Mouse (Mus musculus) CD4-positive helper T cell, adult 2 months (primary cell): Measurements from ENCODE around the gene Agpat1.

Experiments
- DNase-seq: peaks from one replicate; pipeline ENCODE4 v3.0.0-alpha.2; 2012; ENCODE audit warnings: low read depth, missing footprints, low spot score

The Agpat1 gene

GRCm38 (mm10) chr17:34585877-34586771 lies 17.9 kb upstream of the Agpat1 start:
- peak; percentile 13 for DNase-seq

- DNase-seq: peak; percentile 81
These were observed 17.2 kb upstream of the Agpat1 start for GRCm38 (mm10) chr17:34586796-34587422.

- peak; percentile 97 for DNase-seq
These were observed 16.6 kb upstream of the Agpat1 start for GRCm38 (mm10) chr17:34587423-34587811.

GRCm38 (mm10) chr17:34587814-34588213 lies 16.2 kb upstream of the Agpat1 start:
- no peak for DNase-seq

GRCm38 (mm10) chr17:34588767-34589166 lies 15.3 kb upstream of the Agpat1 start:
- peak; percentile 35 for DNase-seq

GRCm38 (mm10) chr17:34589206-34589605 lies 14.9 kb upstream of the Agpat1 start:
- DNase-seq: peak; percentile 17

- peak; percentile 77 for DNase-seq
These were observed 14.4 kb upstream of the Agpat1 start, which contains the start of gene Gpsm3 for GRCm38 (mm10) chr17:34589681-34590101. Gene Gpsm3, plus strand, starts transcription at chr17:34589806.

- no peak for DNase-seq
These were observed 13.7 kb upstream of the Agpat1 start for GRCm38 (mm10) chr17:34590154-34590987.

GRCm38 (mm10) chr17:34591029-34591993 lies 12.8 kb upstream of the Agpat1 start, which contains the start of gene Pbx2:
Gene Pbx2, plus strand, starts transcription at chr17:34591266.
- peak; percentile 35 for DNase-seq

GRCm38 (mm10) chr17:34591994-34592375 lies 12.1 kb upstream of the Agpat1 start:
- peak; percentile 89 for DNase-seq

- DNase-seq: peak; percentile 20
These were observed 11.2 kb upstream of the Agpat1 start for GRCm38 (mm10) chr17:34592581-34593549.

- no peak for DNase-seq
These were observed 10.1 kb upstream of the Agpat1 start for GRCm38 (mm10) chr17:34593752-34594525.

- no peak for DNase-seq
These were observed 8.0 kb upstream of the Agpat1 start for GRCm38 (mm10) chr17:34596098-34596497.

- DNase-seq: no peak
These were observed 6.4 kb upstream of the Agpat1 start, which contains the start of gene Ager for GRCm38 (mm10) chr17:34597566-34598095. Gene Ager, plus strand, starts transcription at chr17:34597862.

GRCm38 (mm10) chr17:34599891-34600290 lies 4.2 kb upstream of the Agpat1 start:
- DNase-seq: no peak

- DNase-seq: no peak
These were observed 2.3 kb upstream of the Agpat1 start for GRCm38 (mm10) chr17:34601796-34602195.

- DNase-seq: peak; percentile 100
These were observed 544 bp upstream of the Agpat1 start, which contains the start of gene Rnf5 for GRCm38 (mm10) chr17:34603375-34604060. Gene Rnf5, minus strand, starts transcription at chr17:34603690.
